Mouse (Mus musculus) cerebral cortex, adult 2 months (tissue): Measurements from ENCODE around the gene 1810013L24Rik.

Experiments
- WGBS: fragments of 180-500 bp; shearing (Covaris S2); methylation state at CpG from one replicate; pipeline ENCODE4 v1.1.7; 2018; 5-methylcytosine and 5-hydroxymethylcytosine counted together

1810013L24Rik gene

GRCm38 (mm10) chr16:8836876-8837275 lies 7.0 kb downstream of the 1810013L24Rik start:
- WGBS, result 69% methylated on average over 1 of the region's 1 CpGs

- WGBS, result 39% methylated on average over 1 of the region's 1 CpGs
These were observed 7.7 kb downstream of the 1810013L24Rik start for GRCm38 (mm10) chr16:8837595-8837994.

- 29% methylated on average over 3 of the region's 3 CpGs for WGBS
These were observed 10.7 kb downstream of the 1810013L24Rik start for GRCm38 (mm10) chr16:8840557-8840956.

DNA sequence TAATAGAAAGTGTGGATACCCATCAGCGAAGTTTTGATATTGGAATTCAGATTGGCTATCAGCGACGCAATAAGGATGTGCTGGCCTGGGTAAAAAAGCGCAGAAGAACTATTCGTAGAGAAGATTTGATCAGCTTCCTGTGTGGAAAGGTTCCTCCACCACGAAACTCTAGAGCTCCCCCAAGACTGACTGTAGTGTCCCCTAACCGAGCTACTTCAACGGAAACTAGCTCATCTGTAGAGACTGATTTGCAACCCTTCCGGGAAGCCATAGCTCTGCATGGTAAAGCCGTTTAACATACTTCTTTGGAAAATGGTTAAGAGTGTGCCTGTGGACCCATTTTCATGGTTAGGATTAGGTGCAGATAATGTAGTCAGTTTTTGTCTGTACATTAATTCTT lies 13.1 kb downstream of the 1810013L24Rik start:
- WGBS, result 87% methylated on average over 10 of the region's 10 CpGs

- WGBS, result 64% methylated on average over 3 of the region's 3 CpGs
These were observed 13.8 kb downstream of the 1810013L24Rik start for GRCm38 (mm10) chr16:8843580-8844175.

- WGBS, result 48% methylated on average over 4 of the region's 4 CpGs
These were observed 16.1 kb downstream of the 1810013L24Rik start for GRCm38 (mm10) chr16:8845986-8846385.

GRCm38 (mm10) chr16:8848309-8849068 lies 18.6 kb downstream of the 1810013L24Rik start:
- WGBS, result 64% methylated on average over 4 of the region's 4 CpGs

DNA sequence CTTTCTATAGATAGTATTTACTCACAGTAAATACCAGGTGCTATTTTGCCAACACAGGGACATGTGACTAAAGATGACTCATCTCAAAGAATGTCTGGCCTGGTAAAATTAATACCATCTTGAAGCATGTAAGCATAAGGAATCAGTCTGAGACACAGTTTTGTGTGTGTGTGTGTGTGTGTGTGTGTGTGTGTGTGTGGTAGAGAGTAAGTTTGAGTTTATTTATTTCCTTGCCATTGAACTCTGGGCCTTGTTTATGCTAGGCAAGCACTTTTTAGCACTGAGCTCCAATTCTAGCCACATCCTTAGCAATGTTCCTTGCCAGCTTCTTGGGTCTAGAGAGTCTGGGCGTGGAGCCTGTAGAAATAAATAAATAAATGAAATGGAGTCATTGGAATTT lies 20.0 kb downstream of the 1810013L24Rik start:
- WGBS, result 14% methylated on average over 1 of the region's 1 CpGs

DNA sequence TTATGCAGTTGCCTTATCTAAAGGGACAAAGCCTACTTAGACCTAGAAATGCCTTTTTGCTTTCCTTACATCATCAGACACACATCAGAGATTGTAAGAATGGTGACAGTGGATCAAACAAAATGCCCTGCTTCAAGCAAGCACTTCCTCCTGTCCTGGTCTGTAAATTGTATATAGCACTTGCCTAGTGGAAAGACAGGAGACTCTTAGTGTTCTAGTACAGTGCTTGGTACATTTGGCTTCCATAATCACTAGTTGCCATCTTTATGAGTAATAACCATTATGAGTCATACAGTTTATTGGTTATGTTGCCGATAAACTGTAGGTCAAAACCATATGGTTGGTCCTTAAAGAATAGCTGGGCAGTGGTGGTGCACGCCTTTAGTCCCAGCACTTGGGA lies 25.2 kb downstream of the 1810013L24Rik start:
- WGBS, result 95% methylated on average over 2 of the region's 2 CpGs

DNA sequence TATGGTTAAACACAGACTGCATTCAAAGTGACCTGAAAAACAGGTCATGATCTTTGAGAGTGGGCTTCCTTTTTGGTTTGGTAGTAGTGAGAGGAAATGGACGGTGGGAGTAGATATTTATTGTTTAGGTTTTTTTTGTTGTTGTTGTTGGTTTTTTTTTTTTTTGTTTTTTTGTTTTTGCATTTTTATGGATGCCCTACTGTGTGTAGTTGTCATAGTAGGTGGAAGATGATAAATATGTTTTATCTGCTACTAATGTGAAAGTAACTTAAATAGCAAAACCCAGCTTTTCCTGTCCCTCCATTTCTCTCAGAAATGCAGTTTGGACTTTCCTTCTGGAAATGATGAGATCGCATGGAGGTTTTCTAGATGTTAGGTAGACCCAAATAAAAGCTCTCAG lies 26.9 kb downstream of the 1810013L24Rik start:
- WGBS, result 85% methylated on average over 2 of the region's 2 CpGs

GRCm38 (mm10) chr16:8862336-8862987 lies 32.6 kb downstream of the 1810013L24Rik start:
- 68% methylated on average over 5 of the region's 5 CpGs for WGBS

DNA sequence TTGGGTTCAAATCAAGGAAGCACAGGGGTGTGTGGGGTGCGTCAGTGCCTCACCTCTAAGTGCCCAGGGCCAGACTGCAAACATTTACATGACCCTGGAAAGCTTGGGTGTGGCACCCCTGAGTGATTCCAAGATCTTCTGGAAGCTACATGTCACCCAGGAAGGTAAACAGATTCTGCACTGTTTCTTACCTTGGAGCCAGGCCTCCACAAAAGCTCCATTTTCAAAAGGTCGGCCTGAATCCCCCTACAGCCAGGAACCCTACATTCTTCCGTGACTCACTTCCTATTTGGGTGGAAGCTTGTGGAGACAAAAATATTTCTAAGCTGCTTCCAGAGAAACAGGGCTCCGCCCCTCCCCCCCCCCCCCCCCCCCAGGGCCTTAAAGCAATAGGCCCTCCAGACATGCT lies 34.3 kb downstream of the 1810013L24Rik start:
- WGBS, result 37% methylated on average over 4 of the region's 4 CpGs

DNA sequence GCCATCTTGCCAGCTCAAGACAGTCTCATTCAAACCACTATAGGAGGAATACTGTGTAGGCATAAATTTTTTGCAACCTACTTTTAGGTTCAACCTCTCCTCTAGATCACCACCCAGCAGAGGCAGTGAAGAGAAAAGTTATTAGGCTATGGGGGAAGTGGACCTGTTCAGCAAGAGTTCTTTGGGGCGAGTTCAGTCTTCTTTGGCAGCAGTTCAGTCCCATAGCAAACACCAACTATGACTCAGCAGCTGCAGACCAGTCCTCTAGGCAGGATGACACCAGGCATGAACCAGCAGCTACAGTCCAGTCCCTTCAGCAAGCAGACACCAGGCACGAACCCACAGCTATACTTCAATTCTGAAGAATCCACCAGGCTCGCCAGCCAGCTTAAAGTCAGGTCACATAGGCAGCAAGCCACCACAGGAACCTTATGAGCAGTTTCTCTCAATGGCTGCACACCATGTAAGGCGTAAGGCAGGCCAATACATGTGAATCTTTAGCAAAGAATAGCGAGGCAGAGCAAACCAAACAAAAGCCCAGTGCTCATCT lies 37.6 kb downstream of the 1810013L24Rik start:
- WGBS, result 73% methylated on average over 5 of the region's 5 CpGs

DNA sequence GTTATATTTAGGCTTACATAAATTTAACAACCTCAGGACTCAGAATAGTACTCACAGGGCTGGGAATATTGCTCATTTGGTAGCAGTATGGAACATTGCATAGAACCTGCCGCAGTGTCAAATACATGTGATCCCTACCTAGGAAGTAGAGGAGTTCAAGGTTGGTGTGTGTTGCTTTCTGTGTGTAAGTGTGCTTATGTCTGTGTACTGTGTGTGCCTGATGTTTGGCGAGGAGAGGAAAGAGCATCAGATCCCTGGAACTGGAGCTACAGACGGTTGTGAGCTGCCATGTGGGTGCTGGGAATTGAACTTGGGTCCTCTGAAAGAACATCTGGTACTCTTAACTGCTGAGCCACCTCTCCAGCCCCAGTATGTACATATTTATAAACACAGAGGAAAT lies 38.6 kb downstream of the 1810013L24Rik start:
- WGBS, result 82% methylated on average over 3 of the region's 3 CpGs

- WGBS, result 31% methylated on average over 2 of the region's 2 CpGs
These were observed 39.8 kb downstream of the 1810013L24Rik start for GRCm38 (mm10) chr16:8869715-8870114.

GRCm38 (mm10) chr16:8871376-8871775 lies 41.5 kb downstream of the 1810013L24Rik start:
- WGBS, result 89% methylated on average over 6 of the region's 6 CpGs

GRCm38 (mm10) chr16:8872019-8872418 lies 42.1 kb downstream of the 1810013L24Rik start:
- 62% methylated on average over 5 of the region's 5 CpGs for WGBS

- WGBS, result 83% methylated on average over 3 of the region's 3 CpGs
These were observed 42.6 kb downstream of the 1810013L24Rik start for GRCm38 (mm10) chr16:8872486-8872885.

GRCm38 (mm10) chr16:8880076-8880475 lies 50.2 kb downstream of the 1810013L24Rik start:
- WGBS, result 63% methylated on average over 5 of the region's 5 CpGs

GRCm38 (mm10) chr16:8883674-8884241 lies 53.9 kb downstream of the 1810013L24Rik start:
- 24% methylated on average over 11 of the region's 11 CpGs for WGBS

- 73% methylated on average over 4 of the region's 4 CpGs for WGBS
These were observed 64.3 kb downstream of the 1810013L24Rik start for GRCm38 (mm10) chr16:8894214-8894613.

GRCm38 (mm10) chr16:8895301-8895700 lies 65.4 kb downstream of the 1810013L24Rik start:
- WGBS, result 97% methylated on average over 4 of the region's 4 CpGs
